In the genomic region with DNA sequence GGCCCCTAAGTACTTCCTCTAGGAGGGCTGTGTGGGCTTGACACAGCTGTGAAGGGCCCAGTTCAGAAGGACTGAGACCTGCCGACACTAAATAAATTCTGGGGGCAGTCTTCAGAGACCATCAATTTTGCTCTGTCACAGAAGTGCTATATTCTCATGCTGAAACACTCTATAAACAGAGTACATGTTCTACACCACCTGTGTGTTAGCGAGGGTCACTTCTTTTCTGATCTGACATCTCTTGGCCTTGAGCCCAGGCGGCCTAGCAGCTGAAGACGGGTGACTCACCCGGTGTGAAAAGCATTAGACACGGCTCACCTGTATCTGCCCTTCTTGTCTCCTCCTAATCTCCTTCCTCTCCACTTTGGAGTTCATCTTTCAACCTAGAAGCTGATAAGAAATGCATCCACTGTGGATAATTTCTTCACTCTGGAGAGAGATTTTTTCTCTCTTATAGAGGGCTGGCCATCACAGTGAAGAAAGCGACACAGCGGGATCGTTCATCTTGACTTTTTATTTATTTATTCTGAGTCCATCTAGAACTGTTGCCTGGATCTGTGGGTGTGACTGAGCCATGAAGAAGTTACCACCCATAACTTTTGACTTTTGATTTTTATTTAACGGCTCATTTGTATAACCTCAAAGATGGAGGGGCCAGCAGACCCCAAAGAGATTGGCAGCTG, we compare ENCODE assay signal across 9 mouse cellular contexts.
DNase-seq lines count a peak whose midpoint lies in the region; ATAC-seq lines count a peak whose summit lies in the region.
"Had no signal": no experiment of that assay in that cellular context is flagged by ENCODE, and none has a peak within 500 bp of the region (broad histone marks: within the 10 kb centered on the region; RNA-seq: fewer than 3 reads in every experiment).

No protein-coding gene starts in this region.

- peaks cover 27% of the 10 kb centered on the region for H3K4me1 ChIP-seq in heart, embryonic 12.5 days (replicated peaks)
- peaks cover 40% of the 10 kb centered on the region for H3K4me1 ChIP-seq in embryonic facial prominence, embryonic 12.5 days
- H3K4me1 ChIP-seq in limb, embryonic 10.5 days, result peaks cover 57% of the 10 kb centered on the region
- peaks cover 25% of the 10 kb centered on the region for H3K4me1 ChIP-seq in stomach, embryonic 16.5 days (ENCODE audit: control insufficient read depth, insufficient read depth, low read length)

- H3K36me3 ChIP-seq in heart, embryonic 12.5 days, result peaks cover 3% of the 10 kb centered on the region; the same call in 1 of the 2 replicates
- H3K36me3 ChIP-seq in embryonic facial prominence, embryonic 12.5 days, result no peaks in the 10 kb centered on the region
- peaks cover 3% of the 10 kb centered on the region for H3K36me3 ChIP-seq in limb, embryonic 10.5 days
- H3K36me3 ChIP-seq in stomach, embryonic 16.5 days (ENCODE audit: control insufficient read depth, insufficient read depth, low read length), result no peaks in the 10 kb centered on the region

- no peaks in the 10 kb centered on the region for H3K27me3 ChIP-seq in heart, embryonic 12.5 days (replicated peaks)
- H3K27me3 ChIP-seq in embryonic facial prominence, embryonic 12.5 days, result no peaks in the 10 kb centered on the region
- H3K27me3 ChIP-seq in limb, embryonic 10.5 days (ENCODE audit: low read depth, poor library complexity, severe bottlenecking), result no peaks in the 10 kb centered on the region
- H3K27me3 ChIP-seq in stomach, embryonic 16.5 days (ENCODE audit: control insufficient read depth, insufficient read depth, low read length), result no peaks in the 10 kb centered on the region
- H3K27me3 ChIP-seq: CH12.LX had no signal

- DNase-seq in heart, adult 9 months (ENCODE audit: low spot score in 2 of 2), result no peak
- peak; percentile 35 for DNase-seq in adrenal gland, postnatal 25 days
- no peak for DNase-seq in limb, embryonic 10.5 days (ENCODE audit: low spot score)
- DNase-seq in ovary, postnatal 36 days (ENCODE audit: low spot score), result no peak
- no peak for DNase-seq in right cerebral cortex, postnatal 25 days

- H3K4me2 ChIP-seq in heart, embryonic 12.5 days, result peak overlapping the region; percentile 52
- peak overlapping the region; percentile 37 for H3K4me2 ChIP-seq in embryonic facial prominence, embryonic 12.5 days (replicated peaks)
- H3K4me2 ChIP-seq in stomach, embryonic 16.5 days (ENCODE audit: low read depth, low read length), result peak overlapping the region; percentile 25

- H3K4me3 ChIP-seq in heart, embryonic 12.5 days, result no peak overlapping the region
- no peak overlapping the region for H3K4me3 ChIP-seq in embryonic facial prominence, embryonic 12.5 days
- H3K4me3 ChIP-seq in limb, embryonic 10.5 days, result peak overlapping the region; percentile 39; the same call in 1 of the 2 replicates
- H3K4me3 ChIP-seq in stomach, embryonic 16.5 days (replicated peaks; ENCODE audit: low read length), result 0 out of 2 replicates have a peak overlapping the region, but pooled peaks have one; percentile 3

- ATAC-seq in heart, embryonic 12.5 days (ENCODE audit: insufficient number of reproducible peaks, low FRiP score), result no peak
- ATAC-seq in embryonic facial prominence, embryonic 12.5 days (ENCODE audit: insufficient number of reproducible peaks, insufficient read depth, low FRiP score, low TSS enrichment), result peak; percentile 37; the same call in 1 of the 2 replicates
- ATAC-seq in stomach, embryonic 16.5 days (ENCODE audit: insufficient read depth, low FRiP score), result no peak

- 31% methylated on average over 10 of the region's 10 CpGs for WGBS in heart, embryonic 12.5 days
- 22% methylated on average over 10 of the region's 10 CpGs for WGBS in embryonic facial prominence, embryonic 12.5 days
- 50% methylated on average over 10 of the region's 10 CpGs for WGBS in limb, embryonic 10.5 days
- 28% methylated on average over 10 of the region's 10 CpGs for WGBS in stomach, embryonic 16.5 days

- H3K9ac ChIP-seq in heart, embryonic 12.5 days, result no peak overlapping the region
- H3K9ac ChIP-seq in embryonic facial prominence, embryonic 12.5 days, result no peak overlapping the region
- H3K9ac ChIP-seq in stomach, embryonic 16.5 days (ENCODE audit: low read length), result no peak overlapping the region

- no peak overlapping the region for H3K27ac ChIP-seq in heart, embryonic 12.5 days (ENCODE audit: poor library complexity, severe bottlenecking)
- H3K27ac ChIP-seq in embryonic facial prominence, embryonic 12.5 days, result peak overlapping the region; percentile 80
- H3K27ac ChIP-seq in limb, embryonic 10.5 days, result peak overlapping the region; percentile 79
- H3K27ac ChIP-seq in stomach, embryonic 16.5 days (ENCODE audit: low read length), result peak overlapping the region; percentile 64

- H3K9me3 ChIP-seq in heart, embryonic 12.5 days (replicated peaks), result 0 out of 2 replicates have a peak, but pooled peaks cover 4% of the 10 kb centered on the region
- H3K9me3 ChIP-seq in embryonic facial prominence, embryonic 12.5 days, result no peaks in the 10 kb centered on the region
- H3K9me3 ChIP-seq in limb, embryonic 10.5 days (replicated peaks), result no peaks in the 10 kb centered on the region
- H3K9me3 ChIP-seq in stomach, embryonic 16.5 days (replicated peaks; ENCODE audit: control insufficient read depth, low read length), result no peaks in the 10 kb centered on the region

Comparison
In these comparisons a context has a peak if more than half of its experiments do, and no peak if none do; other contexts are left out.
1. H3K4me3 ChIP-seq: peak in limb, embryonic 10.5 days (single experiment) and stomach, embryonic 16.5 days (single experiment); none in heart, embryonic 12.5 days (single experiment) and embryonic facial prominence, embryonic 12.5 days (single experiment).
2. Peak in every context shown above with its lines, with median percentiles within 50 percentile points of each other: H3K4me2 ChIP-seq.